Mouse (Mus musculus): Measurements from ENCODE around the gene Gab2. TPM values are rescaled to one million over a fixed set of nuclear protein-coding genes. Genes with fewer than 3 reads are reported as not detected.
A peak's percentile ranks its signal among the peaks of the same experiment; 100 is the strongest.
"Not testable (repeated sequence)": the region's sequence is repeated elsewhere in the genome, so short reads cannot be mapped to it uniquely, and the experiment has no call there.

The Gab2 gene
- total RNA-seq, 4 experiments from 2014 or later: 17.3 to 18.6 (median 17.6) TPM

DNA sequence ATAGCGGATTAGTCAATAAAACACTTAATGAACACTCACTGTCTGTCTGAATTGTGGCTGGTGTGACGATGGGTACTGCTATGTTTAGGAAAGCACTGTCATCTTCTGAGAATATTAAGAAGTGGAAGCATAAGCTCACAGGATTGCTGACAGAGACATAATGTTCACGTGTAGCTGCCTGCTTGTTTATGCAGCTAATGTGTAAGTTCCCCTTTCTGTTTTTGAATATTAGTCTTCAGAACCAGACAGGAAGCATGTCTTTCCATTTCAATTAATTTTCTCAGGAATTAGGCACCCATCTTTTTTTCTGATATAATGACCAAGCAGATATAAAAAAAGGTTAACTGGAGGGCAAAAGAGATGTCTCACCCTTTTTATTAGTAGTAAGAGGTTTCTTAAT lies 55.1 kb downstream of the Gab2 start:
- DNase-seq (ENCODE audit: low spot score in 2 of 2): no peak

DNA sequence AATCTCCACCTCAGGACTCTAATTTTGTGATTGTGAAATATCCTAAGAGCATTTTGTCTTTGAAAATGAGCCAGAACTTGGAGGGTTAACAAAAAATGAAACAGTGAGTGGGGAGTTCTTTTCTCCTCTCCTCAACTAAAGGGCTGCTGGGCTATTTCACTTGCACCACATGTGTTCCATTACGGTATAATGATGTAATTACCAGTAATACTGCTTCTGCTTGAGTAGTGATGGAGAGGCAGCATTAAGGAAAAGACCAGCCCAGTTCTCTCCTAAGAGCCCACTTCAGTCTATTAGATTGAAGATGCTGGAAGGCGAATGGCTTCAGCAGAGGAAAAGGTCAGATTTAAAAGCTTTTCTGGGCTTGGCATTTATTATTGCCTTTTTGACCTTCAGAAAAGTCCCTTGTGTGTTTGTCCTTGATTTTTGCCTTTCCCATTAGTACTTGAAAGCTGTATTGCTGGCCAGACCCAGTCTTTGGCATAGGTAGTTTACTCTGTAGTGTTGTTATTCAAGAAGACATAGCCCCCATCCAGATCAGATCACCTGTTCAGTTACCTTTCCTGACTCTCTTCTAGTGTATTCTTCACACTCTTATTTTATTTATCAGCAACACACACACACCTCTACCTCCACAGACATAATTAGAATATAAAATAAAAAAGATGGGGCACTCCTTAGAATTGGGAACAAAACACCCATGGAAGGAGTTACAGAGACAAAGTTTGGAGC lies 69.9 kb downstream of the Gab2 start:
- no peak for DNase-seq (ENCODE audit: low spot score in 2 of 2)

DNA sequence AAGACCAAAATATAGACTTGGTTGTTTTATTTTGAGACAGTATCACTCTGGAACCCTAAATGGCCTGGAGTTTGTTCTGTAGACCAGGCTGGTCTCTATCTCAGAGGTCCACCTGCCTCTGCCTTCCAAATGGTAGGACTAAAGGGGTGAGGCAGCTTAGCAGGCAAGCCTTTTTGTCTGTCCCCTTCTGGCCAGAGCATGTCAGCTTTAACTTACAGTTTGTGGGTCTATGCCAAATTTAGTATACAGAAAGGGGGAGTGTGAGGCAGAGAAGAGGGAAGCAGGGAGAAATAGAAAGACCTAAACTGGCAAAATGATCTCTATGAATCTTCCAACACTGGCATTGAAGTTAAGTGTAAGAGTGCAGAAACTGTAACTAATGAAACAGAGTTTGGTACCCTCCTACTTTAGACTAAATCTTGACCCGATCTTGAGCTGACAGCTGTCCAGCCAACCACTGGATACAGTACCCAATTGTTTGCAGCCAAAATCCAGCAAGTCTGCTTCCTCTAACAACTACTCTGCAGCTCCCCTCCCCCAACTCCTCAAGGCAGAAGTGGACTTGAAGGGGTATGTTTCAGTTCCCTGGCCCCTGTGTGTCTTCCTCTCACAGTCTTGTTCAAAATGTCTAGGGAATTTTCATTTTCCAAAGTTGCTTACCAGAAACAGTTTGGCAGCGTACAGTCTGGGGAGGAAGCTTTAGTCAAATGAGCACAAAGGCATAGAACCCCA lies 73.5 kb downstream of the Gab2 start:
- DNase-seq (ENCODE audit: low spot score in 2 of 2): no peak

DNA sequence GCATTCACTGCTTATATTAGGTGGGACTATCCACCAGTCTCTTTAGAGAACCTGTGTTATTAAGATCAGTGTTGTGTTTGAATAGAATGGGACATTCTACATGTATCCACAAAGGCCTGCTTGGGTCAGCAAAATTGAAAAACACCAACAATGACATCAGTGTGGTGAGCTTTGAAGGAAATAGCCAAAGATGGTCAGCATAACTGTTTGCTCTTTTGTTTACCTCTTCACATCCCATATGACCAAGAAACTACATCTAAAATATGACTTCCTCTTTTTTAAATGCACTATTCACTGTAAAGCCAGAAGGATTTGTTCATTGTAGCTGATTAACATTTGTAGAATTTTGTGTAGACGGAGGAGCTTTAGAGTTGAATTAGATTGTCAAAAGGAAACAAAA lies 82.9 kb downstream of the Gab2 start:
- DNase-seq (ENCODE audit: low spot score in 2 of 2): no peak

DNA sequence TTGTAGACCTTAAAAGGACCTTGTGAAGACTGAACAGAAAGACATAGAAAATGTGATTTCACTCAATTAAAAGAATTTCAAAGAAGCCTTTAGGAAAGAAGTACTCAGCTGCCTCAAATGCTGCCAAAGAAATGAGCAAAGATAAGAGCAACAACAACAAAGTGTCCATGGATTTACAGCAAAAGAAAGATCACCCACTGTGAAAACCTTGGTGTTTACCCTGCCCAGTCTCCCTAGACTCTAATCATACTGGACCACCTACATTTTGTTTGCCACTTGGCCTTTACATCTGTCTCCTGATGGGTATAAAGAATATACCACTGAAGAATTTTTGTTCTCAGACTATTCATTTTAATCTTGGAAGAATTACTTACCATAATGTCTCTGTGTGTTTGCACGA lies 89.7 kb downstream of the Gab2 start:
- DNase-seq (ENCODE audit: low spot score in 2 of 2): no peak

DNA sequence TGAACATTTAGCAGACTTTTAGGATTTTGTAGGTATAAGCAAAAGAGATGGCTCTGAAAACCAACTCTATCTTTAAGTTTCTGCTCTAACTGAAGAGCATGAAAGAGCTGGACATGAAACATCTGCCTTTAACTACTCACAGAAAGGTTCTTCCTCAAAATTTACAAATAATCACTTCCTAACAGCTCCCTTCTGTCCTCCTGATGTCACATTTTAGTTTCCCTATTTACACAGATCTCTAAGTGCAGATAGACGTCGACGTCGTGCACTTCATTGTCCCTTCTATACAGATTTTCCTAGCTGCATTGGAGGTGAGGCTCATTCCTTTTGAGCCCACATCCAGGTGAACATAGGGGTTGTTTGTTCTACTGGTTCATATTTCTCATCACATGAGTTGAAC lies 90.3 kb downstream of the Gab2 start:
- no peak for DNase-seq (ENCODE audit: low spot score in 2 of 2)

DNA sequence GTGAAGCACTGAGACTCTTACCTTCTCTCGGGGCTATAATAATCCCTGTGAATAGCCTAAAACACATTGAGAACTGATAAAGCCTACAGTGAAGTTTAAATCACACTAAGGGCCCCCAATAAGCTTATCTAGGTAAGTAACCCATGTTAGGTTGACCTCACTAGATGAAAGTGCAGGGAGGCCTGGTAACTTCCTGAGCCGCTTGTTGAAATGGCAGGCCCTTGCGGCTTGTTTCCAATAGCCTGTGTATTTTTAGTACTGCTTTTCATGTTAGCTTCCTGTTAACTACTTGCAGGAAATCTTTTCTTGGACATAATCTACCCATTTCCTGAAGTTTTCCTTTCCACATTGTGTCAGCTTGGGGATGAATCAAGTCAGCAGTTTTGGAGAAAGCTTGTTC lies 90.7 kb downstream of the Gab2 start:
- DNase-seq (ENCODE audit: low spot score in 2 of 2): no peak

DNA sequence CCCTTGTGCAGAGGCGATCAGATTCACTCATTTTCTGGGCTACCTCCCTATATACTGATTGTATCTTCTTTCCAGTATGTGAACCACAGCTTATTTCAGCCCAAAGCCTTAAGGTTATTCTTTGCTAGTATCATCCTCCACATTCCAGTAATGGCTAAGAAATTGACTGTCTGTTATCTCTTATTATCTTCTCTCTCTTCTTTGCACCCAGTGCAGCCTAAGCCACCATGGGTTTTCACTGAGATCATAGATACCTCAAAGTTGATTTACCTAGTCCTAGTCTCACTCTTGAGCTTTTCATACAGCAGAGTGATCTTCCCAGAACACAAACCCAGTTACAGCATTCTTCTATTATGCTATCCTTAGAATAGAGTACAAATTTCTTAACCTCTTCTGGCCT lies 100.5 kb downstream of the Gab2 start:
- no peak for DNase-seq (ENCODE audit: low spot score in 2 of 2)

DNA sequence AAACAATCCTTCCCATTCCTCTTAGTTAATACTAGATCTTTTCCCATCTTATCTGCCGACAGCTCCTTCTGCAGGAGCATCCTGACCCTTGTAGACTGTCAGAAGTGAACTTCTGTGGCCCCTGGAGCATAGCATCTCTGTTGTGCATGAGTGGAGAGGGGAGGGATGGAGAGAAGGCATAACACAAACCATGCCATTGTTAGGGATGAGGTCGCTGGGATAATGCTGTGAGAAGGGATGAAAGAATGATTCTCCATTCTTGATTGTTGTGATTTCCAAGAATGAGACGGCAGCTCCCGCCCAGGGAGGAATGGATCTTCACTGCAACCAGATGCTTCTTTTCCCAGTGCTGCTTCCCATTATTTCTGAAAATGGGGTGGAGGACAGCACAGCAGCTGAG lies 102.0 kb downstream of the Gab2 start:
- DNase-seq (ENCODE audit: low spot score in 2 of 2): no peak

DNA sequence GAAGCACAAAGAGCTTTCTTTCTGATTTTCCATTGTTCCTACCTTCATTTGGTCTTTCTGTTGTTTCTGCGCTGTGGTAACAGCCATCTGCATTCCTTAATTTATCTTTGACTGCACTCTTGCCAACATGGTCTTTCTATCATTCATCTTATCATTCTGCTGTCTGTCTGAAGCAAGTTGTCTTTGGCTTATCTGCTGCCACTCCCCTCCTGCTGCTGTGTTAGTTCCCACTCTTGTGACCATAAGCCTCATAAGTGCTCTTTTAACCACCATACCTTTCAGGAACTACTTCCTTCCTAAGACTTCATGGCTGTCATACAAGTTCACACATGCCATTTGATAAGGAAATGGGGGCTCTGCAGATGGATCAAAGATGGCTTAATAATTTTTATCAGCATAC lies 102.6 kb downstream of the Gab2 start:
- DNase-seq (ENCODE audit: low spot score in 2 of 2): no peak

DNA sequence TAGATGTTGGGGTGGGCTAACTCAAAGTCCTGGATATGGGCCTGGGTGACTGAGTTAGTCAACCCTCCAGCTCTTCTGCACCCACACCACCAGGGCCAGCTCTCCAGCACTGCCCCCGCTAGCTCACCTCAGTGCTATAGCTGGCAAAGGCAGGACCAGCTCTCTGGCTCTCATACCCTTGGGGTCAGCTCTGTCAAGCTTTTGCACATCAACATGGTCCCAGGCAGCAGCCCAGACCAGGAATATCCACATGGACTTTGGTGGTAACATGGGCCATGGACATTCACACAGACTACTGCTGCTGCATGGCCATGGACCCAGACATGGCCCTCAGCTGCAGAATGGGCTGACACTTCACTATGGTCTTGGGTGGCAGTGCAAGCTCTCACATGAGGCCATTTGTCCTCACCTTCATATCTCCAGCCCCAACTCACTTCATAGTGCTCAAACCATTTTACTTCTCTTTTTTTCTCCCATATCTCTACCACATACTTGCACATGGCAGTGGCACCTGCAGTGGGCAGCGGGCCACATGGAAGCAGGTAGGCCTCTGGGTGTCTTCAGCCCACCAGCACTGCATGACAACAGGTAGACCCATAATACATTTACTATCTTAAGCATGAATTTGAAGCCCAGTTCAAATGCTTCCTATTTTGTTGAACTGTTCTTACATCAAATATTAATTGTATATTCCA lies 106.1 kb downstream of the Gab2 start:
- DNase-seq (ENCODE audit: low spot score in 2 of 2): no peak

DNA sequence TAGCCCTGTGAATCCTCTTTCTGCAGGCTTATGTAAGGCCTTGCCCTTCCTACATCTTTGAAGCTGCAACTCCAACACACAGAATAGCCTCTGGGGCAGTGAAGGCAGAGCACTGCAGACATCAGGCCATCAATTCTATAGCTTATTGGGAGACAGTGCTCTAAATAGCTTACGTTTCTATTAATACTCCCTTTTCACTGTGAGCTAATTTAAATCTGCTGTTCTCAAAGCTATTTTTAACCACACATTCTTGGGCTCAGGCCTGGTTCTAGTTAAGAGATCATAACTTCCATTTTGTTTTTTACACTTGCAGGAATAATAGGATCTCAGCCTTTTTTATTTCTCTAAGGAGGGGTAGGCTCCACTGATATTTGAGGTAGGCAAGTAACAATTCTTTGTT lies 107.7 kb downstream of the Gab2 start:
- no peak for DNase-seq (ENCODE audit: low spot score in 2 of 2)

DNA sequence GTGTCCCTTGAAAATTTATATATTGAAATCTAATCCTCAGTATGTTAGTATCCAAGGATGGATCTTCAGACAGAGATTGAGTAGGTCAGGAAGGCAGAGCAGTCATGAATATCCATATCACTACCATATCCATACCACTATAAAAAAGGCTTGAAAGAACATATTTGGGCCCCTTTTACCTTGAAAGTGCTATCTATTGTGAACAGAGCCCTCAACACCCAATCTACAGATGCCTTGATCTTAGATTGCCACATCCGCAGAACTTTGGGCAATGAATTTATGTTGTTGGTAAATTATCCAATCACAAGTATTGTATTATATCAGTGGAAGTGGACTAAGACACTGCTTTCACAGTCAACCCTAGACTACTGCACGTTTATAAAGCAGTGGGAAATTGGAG lies 122.5 kb downstream of the Gab2 start:
- DNase-seq (ENCODE audit: low spot score in 2 of 2): no peak

DNA sequence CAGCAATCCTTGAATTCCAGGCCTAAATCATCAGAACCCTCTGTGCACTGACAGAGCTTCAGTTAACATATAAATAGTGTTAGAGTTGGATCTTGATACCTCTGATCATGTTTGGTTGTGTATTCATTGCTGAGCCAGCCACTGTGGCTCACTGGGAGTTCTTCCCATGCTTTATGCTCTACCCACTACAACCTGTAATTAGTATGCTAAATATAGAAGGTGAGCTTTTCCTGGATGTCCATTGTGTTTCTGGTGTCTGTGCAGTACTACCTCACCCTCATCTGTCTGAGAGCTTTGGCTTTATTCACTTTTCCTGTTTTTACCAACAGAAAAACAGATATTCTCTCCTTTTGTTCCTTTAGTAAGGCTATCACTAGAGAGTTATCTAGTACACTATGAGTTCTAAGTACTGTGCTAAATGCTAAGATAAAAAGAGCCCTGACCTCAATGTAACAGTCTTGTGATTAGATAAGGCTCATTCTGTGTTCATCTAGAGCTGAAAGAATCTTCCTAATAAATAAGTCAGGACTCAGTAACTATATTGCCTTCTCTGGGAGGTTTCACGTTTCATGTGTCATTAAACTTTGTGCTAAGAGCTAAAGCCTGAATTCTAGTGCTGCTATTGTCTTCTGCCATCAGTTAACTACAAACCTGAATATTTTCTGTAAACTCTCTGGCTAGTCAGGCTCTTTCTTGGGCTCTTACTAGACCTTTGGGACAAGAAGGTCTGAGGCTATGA lies 127.6 kb downstream of the Gab2 start:
- DNase-seq (ENCODE audit: low spot score in 2 of 2): no peak

DNA sequence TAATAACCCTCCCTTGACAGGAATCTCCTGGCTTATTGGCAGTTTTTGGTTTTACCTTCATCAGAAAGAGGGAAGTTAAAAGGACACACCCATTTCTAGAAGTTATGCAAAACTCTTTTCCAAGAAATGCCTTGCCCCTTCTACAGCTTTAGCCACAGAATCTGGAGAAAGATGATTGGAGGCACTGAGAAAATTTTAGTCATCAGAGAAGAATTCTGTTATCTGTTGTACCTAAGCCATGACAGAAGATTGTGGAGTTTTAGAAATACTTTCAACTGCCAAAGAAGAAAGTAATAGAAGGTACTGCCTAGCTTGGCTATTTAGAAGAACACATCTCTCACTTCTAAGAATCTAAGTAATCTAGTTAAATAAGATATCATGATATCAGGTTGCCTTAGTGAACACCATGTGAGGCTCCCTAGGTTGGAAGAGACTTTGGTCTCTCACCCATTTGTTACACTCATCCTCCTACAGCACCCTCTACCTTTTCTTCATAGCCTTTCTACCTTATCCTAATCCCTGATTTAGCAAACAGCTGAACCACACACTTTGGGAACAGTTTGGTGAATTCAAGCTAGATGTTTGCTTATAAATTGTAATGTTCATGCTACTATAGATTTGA lies 128.8 kb downstream of the Gab2 start:
- no peak for DNase-seq (ENCODE audit: low spot score in 2 of 2)

DNA sequence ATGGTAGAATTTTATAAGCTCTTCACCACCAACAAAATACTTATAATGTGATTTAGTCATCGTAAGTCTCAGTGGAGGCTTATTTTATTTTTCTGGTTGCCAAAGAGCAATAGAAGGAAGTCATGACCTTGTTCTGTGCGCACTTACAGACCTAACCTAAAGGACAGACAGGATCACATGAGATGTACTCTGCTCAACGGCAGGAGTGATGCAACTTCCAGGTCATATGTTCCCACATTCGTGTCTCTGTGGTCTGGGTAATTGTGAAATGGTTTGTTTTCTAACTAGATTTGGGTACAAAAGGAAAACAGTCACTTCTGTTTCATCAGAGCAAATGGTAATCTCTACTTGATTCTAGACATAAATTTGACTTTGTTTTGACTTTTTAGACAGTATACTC lies 129.7 kb downstream of the Gab2 start:
- no peak for DNase-seq (ENCODE audit: low spot score in 2 of 2)

DNA sequence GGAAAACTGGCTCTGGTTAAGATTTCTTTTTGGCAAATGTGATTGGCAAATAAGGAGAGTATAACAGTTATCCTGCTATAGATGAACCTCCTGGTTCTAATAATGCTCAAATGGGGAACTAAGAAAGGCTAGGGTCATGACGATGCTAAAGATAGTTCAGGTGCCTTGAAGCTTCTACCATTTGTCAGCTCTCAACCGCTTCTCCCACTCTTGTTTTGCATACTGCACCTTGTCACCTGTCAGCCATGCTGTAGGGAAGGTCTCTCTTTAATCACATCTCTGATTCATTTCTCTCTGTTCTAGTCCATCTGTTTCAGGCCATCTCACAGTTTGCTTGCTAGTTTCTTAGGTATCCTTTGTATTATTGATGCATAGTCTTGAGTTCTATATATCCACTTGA lies 142.4 kb downstream of the Gab2 start:
- DNase-seq (ENCODE audit: low spot score in 2 of 2): no peak

DNA sequence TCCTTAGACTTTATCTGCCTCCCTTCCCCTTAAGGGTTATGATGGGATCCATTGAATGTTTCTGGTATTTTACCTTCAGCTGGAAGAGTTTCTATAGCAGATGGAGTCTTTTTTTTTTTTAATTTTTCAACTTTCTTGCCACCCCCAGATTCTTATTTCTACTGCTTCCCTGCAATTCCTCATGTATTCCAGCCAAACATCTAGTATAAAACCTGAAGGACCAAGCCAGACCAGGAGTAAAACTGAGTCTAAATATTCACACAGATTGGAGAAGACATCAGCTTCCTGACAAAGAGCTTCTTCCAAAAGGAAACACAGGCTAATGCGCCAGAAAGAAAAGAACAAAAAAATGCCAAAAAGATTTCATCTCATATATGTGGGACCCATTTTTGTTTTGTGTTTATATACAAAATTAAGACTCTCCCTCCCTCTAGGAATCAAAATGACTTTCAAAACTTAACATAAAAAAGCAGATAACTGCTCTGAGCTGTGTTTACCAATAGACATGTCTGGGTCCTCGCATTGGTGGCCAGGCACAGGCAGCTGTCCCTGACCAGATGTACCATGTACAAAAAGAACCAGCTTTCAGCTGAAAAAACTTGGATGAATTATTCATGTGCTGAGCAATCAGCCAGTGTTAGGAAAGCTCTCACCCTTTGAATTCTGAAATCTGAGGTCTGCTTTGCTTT lies 164.0 kb downstream of the Gab2 start:
- DNase-seq (ENCODE audit: low spot score in 2 of 2): peak in 1 of 2 experiments; percentile 36

DNA sequence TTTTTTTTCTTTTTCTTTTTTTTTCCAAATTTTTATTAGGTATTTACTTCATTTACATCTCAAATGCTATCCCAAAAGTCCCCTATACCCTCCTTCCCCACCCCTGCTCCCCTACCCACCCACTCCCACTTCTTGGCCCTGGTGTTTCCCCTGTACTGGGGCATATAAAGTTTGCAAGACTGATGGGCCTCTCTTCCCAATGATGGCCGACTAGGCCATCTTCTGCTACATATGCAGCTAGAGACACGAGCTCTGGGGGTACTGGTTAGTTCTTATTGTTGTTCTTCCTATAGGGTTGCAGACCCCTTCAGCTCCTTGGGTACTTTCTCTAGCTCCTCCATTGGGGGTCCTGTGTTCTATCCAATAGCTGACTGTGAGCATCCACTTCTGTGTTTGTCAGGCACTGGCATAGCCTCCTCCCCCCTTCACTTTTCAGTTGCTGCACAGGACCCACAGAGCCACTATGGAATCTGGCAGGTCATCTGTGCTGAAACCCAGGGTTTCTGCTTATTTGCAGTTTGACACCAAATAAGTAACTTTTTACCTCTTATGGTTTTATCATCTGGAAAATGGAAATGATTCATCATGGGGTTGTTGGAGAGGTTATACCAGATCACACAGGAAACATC lies 164.7 kb downstream of the Gab2 start:
- DNase-seq (ENCODE audit: low spot score in 2 of 2): not testable (repeated sequence)

DNA sequence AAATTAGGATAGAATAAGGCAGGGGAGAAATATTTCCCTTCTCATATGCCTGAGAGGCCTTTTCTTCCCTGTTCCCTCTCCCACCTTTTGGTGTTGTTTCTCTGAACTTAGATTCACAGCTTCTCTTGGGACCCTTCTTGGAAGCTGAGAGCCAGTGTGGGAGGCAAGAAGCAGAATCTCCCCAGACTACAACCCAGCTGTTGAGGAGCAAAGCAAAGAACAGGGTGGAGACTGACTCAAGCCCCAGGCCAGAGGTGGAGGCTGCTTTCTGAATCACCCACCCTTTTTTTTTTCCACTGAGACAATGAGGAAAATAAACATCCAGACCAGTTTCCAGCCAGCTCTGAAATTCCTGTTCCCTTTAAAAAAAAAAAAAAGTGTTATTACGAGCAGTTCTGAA lies 166.3 kb downstream of the Gab2 start:
- no peak for DNase-seq (ENCODE audit: low spot score in 2 of 2)

Measured in left cerebral cortex, adult 8-10 months (tissue).